Mouse (Mus musculus) embryonic facial prominence, embryonic 14.5 days (tissue): Measurements from ENCODE around the gene C1rl. TPM values are rescaled to one million over a fixed set of nuclear protein-coding genes. Genes with fewer than 3 reads are reported as not detected.
A peak's percentile ranks its signal among the peaks of the same experiment; 100 is the strongest.
"Not testable (repeated sequence)": the region's sequence is repeated elsewhere in the genome, so short reads cannot be mapped to it uniquely, and the experiment has no call there.

ENCODE experiments used
- ATAC-seq: fragments of 200-750 bp; cut with Nextera tagmentation; 2 replicates; pipeline ENCODE4 v1.8.0; 2017; ENCODE audit warnings: low read depth, moderate number of reproducible peaks, moderate TSS enrichment
- DNase-seq: peaks from one replicate; pipeline ENCODE4 v3.0.0-alpha.2; 2015; ENCODE audit warnings: low spot score
- H3K27ac ChIP-seq: fragments of 300-500 bp; sonication (generic); replicated peaks from 2 replicates; pipeline ENCODE4 v1.5.1; 2014; ENCODE audit warnings: low read depth, mild to moderate bottlenecking, low read length, moderate library complexity
- H3K27me3 ChIP-seq: fragments of 300-500 bp; sonication (generic); replicated peaks from 2 replicates; pipeline ENCODE4 v1.6.1; 2014; ENCODE audit warnings: low read length; ENCODE audit not compliant: control insufficient read depth, insufficient read depth
- H3K36me3 ChIP-seq: fragments of 300-500 bp; sonication (generic); 2 replicates; pipeline ENCODE4 v1.6.1; 2014; ENCODE audit warnings: low read length, mixed read lengths; ENCODE audit not compliant: control insufficient read depth, insufficient read depth
- H3K4me1 ChIP-seq: fragments of 300-500 bp; sonication (generic); 2 replicates; pipeline ENCODE4 v1.6.1; 2014; ENCODE audit warnings: antibody characterized with exemption, low read length; ENCODE audit not compliant: control insufficient read depth, insufficient read depth
- H3K4me2 ChIP-seq: fragments of 300-500 bp; sonication (generic); 2 replicates; pipeline ENCODE4 v1.6.1; 2014; ENCODE audit warnings: low read depth, mild to moderate bottlenecking, low read length, moderate library complexity, mixed read lengths
- H3K4me3 ChIP-seq: fragments of 300-500 bp; sonication (generic); 2 replicates; pipeline ENCODE4 v1.5.1; 2014; ENCODE audit warnings: low read depth, mild to moderate bottlenecking, low read length
- H3K9ac ChIP-seq: fragments of 300-500 bp; sonication (generic); 2 replicates; pipeline ENCODE4 v1.6.1; 2014; ENCODE audit warnings: low read depth, mild to moderate bottlenecking, low read length, moderate library complexity, mixed read lengths
- H3K9me3 ChIP-seq: fragments of 300-500 bp; sonication (generic); 2 replicates; pipeline ENCODE4 v1.6.1; 2016; ENCODE audit warnings: low read length; ENCODE audit not compliant: control insufficient read depth
- whole genome bisulfite sequencing: fragments of 180-500 bp; shearing (Covaris S2); extraction: QIAGEN DNeasy Blood & Tissue Kit; methylation state at CpG from one replicate; pipeline ENCODE4 v1.1.7; 2014; 5-methylcytosine and 5-hydroxymethylcytosine counted together
- polyA plus RNA-seq: library from polyadenylated mRNA; unstranded; fragments of >200 nt; fragmentation: Nextera tagmentation; extraction: Ambion mirVana; gene quantifications from 2 replicates; pipeline ENCODE4 v1.2.1, GENCODE M21; 2014

Gene C1rl
- polyA plus RNA-seq, 1 experiment from 2014 or later = 0.31 TPM

DNA sequence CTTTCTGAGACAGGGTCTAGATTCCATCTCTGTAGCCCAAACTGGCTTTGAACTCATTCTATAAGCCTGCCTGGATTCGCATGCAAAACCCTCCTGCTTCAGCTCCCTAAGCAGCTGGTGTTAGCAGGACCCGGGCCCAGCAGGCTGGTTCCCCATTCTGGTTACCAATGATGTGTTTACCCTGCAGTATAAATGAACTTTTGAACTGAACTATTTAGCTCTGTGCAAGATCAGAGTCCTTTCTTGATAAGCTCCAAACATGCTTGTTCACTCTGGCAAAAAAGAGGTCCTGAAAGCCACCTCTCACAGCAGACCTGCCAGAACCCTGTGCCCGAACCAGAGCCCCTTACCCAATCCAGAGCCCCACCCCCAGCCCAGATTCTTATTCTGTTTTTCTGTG, 35.0 kb downstream of the C1rl start:
- no peak overlapping the region for H3K4me2 ChIP-seq
- ATAC-seq (no peak), DNase-seq (no peak)
- H3K9ac ChIP-seq = no peak overlapping the region
- 74% methylated on average over 3 of the region's 3 CpGs for WGBS
- H3K4me3 ChIP-seq = no peak overlapping the region
- no peaks in the 10 kb centered on the region for H3K36me3 ChIP-seq
- no peaks in the 10 kb centered on the region for H3K4me1 ChIP-seq
- no peaks in the 10 kb centered on the region for H3K27me3 ChIP-seq
- H3K27ac ChIP-seq = no peak overlapping the region
- H3K9me3 ChIP-seq = no peaks in the 10 kb centered on the region

- Histone ChIP-seq H3K27me3 (no peaks in the 10 kb centered on the region), H3K27ac (no peak overlapping the region), H3K4me3 (no peak overlapping the region), H3K36me3 (no peaks in the 10 kb centered on the region), H3K4me1 (no peaks in the 10 kb centered on the region), H3K9me3 (no peaks in the 10 kb centered on the region), H3K9ac (no peak overlapping the region), H3K4me2 (no peak overlapping the region)
- ATAC-seq (no peak), DNase-seq (no peak)
- WGBS = 80% methylated on average over 8 of the region's 8 CpGs
These were observed 38.2 kb downstream of the C1rl start for GRCm38 (mm10) chr6:124531077-124531476.

GRCm38 (mm10) chr6:124536125-124536829, 43.4 kb downstream of the C1rl start:
- H3K27me3 ChIP-seq = not testable (repeated sequence)
- WGBS = 68% methylated on average over 8 of the region's 8 CpGs

DNA sequence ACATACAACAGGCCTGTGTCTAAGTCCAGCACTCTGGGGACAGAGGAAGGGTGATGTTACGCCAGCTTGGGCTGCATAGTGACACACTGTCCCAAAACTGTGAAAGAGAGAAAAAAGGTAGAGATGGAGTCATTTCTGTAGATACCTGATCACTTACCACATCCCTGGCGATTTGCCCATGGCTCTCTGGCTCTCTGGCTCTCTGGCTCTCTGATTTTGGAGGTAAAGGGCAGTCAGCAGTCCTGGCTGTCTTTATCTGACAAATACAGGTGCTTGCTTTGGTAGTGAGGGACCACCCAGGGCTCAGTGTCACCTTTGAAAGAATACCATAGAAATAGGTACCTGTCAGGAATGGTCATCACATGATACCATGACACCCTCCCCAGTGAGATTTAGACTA, 48.3 kb downstream of the C1rl start:
- ATAC-seq, H3K9ac ChIP-seq, H3K27ac ChIP-seq, H3K36me3 ChIP-seq, H3K27me3 ChIP-seq, H3K4me2 ChIP-seq, H3K4me3 ChIP-seq, H3K4me1 ChIP-seq, DNase-seq, H3K9me3 ChIP-seq: not testable (repeated sequence)
- WGBS = 73% methylated on average over 2 of the region's 2 CpGs

More at GRCm38 (mm10) chr6:124536125-124536829, 43.4 kb downstream of the C1rl start:
- not testable (repeated sequence) for ATAC-seq, H3K9ac ChIP-seq, DNase-seq, H3K4me3 ChIP-seq, H3K4me1 ChIP-seq, H3K36me3 ChIP-seq, H3K9me3 ChIP-seq, H3K27ac ChIP-seq, H3K4me2 ChIP-seq

DNA sequence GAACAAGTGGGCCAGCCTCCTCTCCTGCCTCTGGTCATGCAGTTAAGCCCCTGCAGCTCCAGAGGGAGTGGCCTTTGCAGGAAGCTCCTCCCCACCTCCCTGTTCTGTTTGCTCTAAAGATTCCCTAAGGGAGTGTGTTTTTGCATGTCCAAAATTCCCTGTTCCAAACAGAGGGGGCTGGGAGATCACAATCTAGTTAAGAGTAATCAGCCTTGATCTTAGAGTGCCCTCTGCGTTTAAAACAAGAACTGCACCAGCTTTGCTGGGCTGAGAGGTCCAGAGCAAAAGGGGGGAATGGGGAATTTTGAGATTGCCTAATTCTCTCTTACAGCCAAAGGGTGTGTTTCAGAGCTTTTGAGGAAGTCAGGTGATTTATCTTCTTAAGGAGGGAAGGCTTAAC, 49.4 kb downstream of the C1rl start, which contains the start of gene C1s1:
Gene C1s1 (minus strand): TSS at position 76 of the 400 bp plus-strand sequence.
- H3K9me3 ChIP-seq, H3K9ac ChIP-seq, H3K27me3 ChIP-seq, H3K4me1 ChIP-seq, H3K4me3 ChIP-seq, H3K4me2 ChIP-seq, H3K36me3 ChIP-seq, ATAC-seq, H3K27ac ChIP-seq: not testable (repeated sequence)
- DNase-seq = peak; percentile 15
- WGBS = 0% methylated on average over 1 of the region's 1 CpGs

DNA sequence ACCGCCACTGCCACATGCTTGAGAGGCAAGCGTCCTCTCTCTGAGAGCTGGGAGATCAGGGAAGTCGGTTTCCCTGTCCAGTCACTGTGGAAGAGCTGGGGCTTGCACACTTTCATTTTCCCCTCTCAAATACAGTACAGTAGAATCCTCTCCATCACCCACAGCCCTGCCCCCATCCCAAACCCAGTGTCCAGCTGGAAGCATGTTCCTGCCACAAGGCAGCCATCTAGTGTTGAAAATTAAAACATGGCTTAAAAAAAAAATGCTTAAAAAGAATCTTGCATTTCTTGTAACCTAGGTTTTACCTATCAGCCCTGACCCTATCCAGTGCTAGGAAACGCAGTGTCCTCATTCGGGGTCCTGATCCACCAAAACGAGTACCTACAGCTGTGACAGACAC, 51.6 kb downstream of the C1rl start:
- Histone ChIP-seq H3K4me3 (no peak overlapping the region), H3K27me3 (no peaks in the 10 kb centered on the region), H3K4me1 (no peaks in the 10 kb centered on the region), H3K9ac (no peak overlapping the region), H3K36me3 (no peaks in the 10 kb centered on the region), H3K9me3 (no peaks in the 10 kb centered on the region), H3K4me2 (no peak overlapping the region), H3K27ac (no peak overlapping the region)
- DNase-seq (no peak), ATAC-seq (no peak)
- 75% methylated on average over 5 of the region's 6 CpGs for WGBS

- Histone ChIP-seq H3K4me1 (no peaks in the 10 kb centered on the region), H3K9ac (no peak overlapping the region), H3K36me3 (no peaks in the 10 kb centered on the region), H3K27me3 (no peaks in the 10 kb centered on the region), H3K4me3 (no peak overlapping the region), H3K27ac (no peak overlapping the region), H3K4me2 (no peak overlapping the region), H3K9me3 (no peaks in the 10 kb centered on the region)
- DNase-seq (no peak), ATAC-seq (no peak)
- 73% methylated on average over 2 of the region's 2 CpGs for WGBS
These were observed 52.5 kb downstream of the C1rl start for GRCm38 (mm10) chr6:124545425-124545824.

GRCm38 (mm10) chr6:124547979-124548378, 55.1 kb downstream of the C1rl start:
- DNase-seq, H3K9me3 ChIP-seq, ATAC-seq, H3K36me3 ChIP-seq, H3K4me3 ChIP-seq, H3K4me1 ChIP-seq, H3K9ac ChIP-seq, H3K4me2 ChIP-seq, H3K27me3 ChIP-seq, H3K27ac ChIP-seq: not testable (repeated sequence)
- 91% methylated on average over 2 of the region's 3 CpGs for WGBS

- WGBS = 81% methylated on average over 3 of the region's 3 CpGs
- Histone ChIP-seq H3K4me1 (no peaks in the 10 kb centered on the region), H3K27me3 (no peaks in the 10 kb centered on the region), H3K4me2 (no peak overlapping the region), H3K36me3 (no peaks in the 10 kb centered on the region), H3K4me3 (no peak overlapping the region), H3K9me3 (peaks cover 6% of the 10 kb centered on the region; the same call in 1 of the 2 replicates), H3K27ac (no peak overlapping the region), H3K9ac (no peak overlapping the region)
- no peak for ATAC-seq
- no peak for DNase-seq
These were observed 56.2 kb downstream of the C1rl start for GRCm38 (mm10) chr6:124549023-124549550.
